Mouse (Mus musculus): ENCODE results near the gene Clmp. TPM values are rescaled to one million over a fixed set of nuclear protein-coding genes. Genes with fewer than 3 reads are reported as not detected.

Gene Clmp
- total and polyA plus RNA-seq, 3 experiments = 2.8 to 5.5 (median 4.4) TPM

DNA sequence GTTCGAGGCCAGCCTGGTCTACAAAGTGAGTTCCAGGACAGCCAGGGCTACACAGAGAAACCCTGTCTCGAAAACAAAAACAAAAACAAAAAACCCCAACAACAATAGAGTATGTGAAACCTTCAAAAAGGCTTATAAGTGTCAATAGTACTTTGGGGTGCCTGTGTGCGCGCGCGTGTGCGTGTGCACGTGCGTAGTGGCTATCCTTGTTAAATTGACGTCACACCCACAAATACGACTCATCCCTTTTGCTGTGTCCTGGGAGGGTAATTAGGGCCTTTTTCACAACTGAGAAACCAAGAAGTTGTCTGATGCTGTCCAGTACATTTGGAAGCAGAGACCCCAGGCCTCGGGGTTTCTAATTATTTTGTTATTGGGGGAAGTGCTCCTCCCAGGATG, 44.5 kb downstream of the Clmp start:
- Histone ChIP-seq H3K27ac (no peak overlapping the region), H3K4me3 (peak overlapping the region; percentile 45), H3K4me1 (ENCODE audit: control insufficient read depth, insufficient read depth, low read length) (no peaks in the 10 kb centered on the region), H3K79me2 (replicated peaks; ENCODE audit: control insufficient read depth, insufficient read depth, low read length) (no peaks in the 10 kb centered on the region), H3K36me3 (ENCODE audit: control insufficient read depth, insufficient read depth, low read length) (no peaks in the 10 kb centered on the region), H3K27me3 (ENCODE audit: control insufficient read depth, insufficient read depth, low read length) (no peaks in the 10 kb centered on the region), H3K9ac (ENCODE audit: low read depth, low read length) (no peak overlapping the region)
- 55% methylated on average over 12 of the region's 12 CpGs for WGBS
- intact Hi-C loops (cut with DNase I) = loop anchor here (5.0 kb wide), 1 partner anchor 93 kb away; no protein-coding TSS in a partner anchor
- TF ChIP-seq POLR2A (IDR thresholded peaks at IDR 0.05; ENCODE audit: insufficient read depth, low read depth, low read length) (no peak), CTCF (IDR thresholded peaks at IDR 0.05) (no peak), EP300 (IDR thresholded peaks at IDR 0.05; ENCODE audit: insufficient read depth, low read depth, low read length) (no peak)
- DNase-seq = no peak

DNA sequence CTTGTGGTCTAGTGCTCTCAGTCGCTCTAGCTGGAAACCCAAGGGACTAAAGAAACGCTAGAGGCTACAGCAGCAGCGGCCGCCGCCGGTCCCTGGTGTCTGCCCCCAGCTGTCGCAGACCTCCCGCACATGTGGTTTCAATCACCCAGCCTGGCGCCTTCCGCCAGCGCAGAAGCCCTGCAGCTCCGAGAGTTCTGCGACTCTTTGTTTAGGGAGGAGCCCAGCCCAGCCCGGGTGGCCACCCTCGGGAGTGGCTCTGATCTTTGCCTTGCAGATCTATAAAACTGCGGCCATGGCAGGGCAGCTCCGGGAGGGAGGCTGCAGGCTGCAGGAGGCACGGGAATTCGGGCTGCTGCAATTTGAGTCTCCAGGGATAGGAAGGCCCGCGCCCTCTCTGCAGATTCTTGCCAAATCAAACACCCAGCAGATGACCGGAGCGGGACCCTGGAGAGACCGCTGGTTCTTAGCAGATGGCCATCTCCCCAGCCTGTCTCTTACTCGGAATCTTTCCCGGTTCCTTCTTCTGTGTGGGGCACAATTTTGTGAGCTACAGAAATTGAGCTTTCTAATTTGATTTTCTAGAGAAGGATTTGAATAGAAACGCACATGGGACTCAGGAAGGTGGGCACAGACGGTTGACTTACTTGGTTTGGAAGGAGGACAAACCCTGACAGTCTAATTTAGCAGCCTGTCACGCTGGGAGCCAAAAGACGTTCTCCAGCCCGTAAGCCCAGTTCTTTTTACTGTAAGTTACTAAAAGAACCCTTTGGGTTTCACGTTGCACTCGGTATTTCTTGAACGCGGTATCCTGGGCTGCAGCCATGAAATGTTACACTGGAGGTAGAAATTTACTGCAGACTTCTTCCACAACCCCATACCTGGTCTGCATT, 45.2 kb downstream of the Clmp start:
- intact Hi-C loops (cut with DNase I) = loop anchor here (5.0 kb wide), 1 partner anchor 94 kb away; no protein-coding TSS in a partner anchor
- Histone ChIP-seq H3K79me2 (replicated peaks; ENCODE audit: control insufficient read depth, insufficient read depth, low read length) (no peaks in the 10 kb centered on the region), H3K36me3 (ENCODE audit: control insufficient read depth, insufficient read depth, low read length) (no peaks in the 10 kb centered on the region), H3K9ac (ENCODE audit: low read depth, low read length) (peak overlapping the region; percentile 32; the same call in 1 of the 2 replicates), H3K4me1 (ENCODE audit: control insufficient read depth, insufficient read depth, low read length) (no peaks in the 10 kb centered on the region), H3K27ac (peak overlapping the region; percentile 21), H3K27me3 (ENCODE audit: control insufficient read depth, insufficient read depth, low read length) (no peaks in the 10 kb centered on the region), H3K4me3 (peak overlapping the region; percentile 45)
- TF ChIP-seq EP300 (IDR thresholded peaks at IDR 0.05; ENCODE audit: insufficient read depth, low read depth, low read length) (no peak), POLR2A (IDR thresholded peaks at IDR 0.05; ENCODE audit: insufficient read depth, low read depth, low read length) (no peak), CTCF (IDR thresholded peaks at IDR 0.05) (no peak)
- 1% methylated on average over 35 of the region's 35 CpGs for WGBS
- DNase-seq = peak; percentile 77 to 83

DNA sequence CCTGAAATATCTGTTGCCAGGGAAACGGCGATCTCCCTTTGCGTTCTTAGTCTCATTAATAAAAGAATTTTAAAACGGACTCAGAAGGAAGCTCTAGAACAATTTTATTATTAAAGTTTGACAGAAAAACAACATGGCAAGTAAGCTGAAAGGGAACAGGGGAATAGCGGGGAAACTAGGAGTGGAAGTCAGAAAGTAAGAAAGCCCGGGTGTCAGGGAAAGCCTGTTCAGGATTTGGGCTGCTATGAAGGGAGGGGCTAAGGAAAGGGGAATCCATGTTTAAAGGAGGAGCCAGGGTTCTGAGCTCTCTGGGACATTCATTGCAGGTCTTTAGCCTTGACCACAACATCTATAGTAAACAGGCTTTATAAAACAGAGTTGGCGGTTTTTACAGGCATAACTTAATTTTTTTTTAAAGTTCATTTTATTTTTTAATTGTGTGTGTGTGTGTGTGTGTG, 45.9 kb downstream of the Clmp start:
- Histone ChIP-seq H3K27ac (no peak overlapping the region; the same call in 1 of the 2 replicates), H3K4me3 (no peak overlapping the region; the same call in 1 of the 2 replicates), H3K9ac (ENCODE audit: low read depth, low read length) (no peak overlapping the region), H3K36me3 (ENCODE audit: control insufficient read depth, insufficient read depth, low read length) (no peaks in the 10 kb centered on the region), H3K27me3 (ENCODE audit: control insufficient read depth, insufficient read depth, low read length) (no peaks in the 10 kb centered on the region), H3K79me2 (replicated peaks; ENCODE audit: control insufficient read depth, insufficient read depth, low read length) (no peaks in the 10 kb centered on the region), H3K4me1 (ENCODE audit: control insufficient read depth, insufficient read depth, low read length) (no peaks in the 10 kb centered on the region)
- TF ChIP-seq POLR2A (IDR thresholded peaks at IDR 0.05; ENCODE audit: insufficient read depth, low read depth, low read length) (no peak), EP300 (IDR thresholded peaks at IDR 0.05; ENCODE audit: insufficient read depth, low read depth, low read length) (no peak)
- DNase-seq = no peak
- intact Hi-C loops (cut with DNase I) = loop anchor here (5.0 kb wide), 1 partner anchor 94 kb away; no protein-coding TSS in a partner anchor
- 31% methylated on average over 7 of the region's 7 CpGs for WGBS

DNA sequence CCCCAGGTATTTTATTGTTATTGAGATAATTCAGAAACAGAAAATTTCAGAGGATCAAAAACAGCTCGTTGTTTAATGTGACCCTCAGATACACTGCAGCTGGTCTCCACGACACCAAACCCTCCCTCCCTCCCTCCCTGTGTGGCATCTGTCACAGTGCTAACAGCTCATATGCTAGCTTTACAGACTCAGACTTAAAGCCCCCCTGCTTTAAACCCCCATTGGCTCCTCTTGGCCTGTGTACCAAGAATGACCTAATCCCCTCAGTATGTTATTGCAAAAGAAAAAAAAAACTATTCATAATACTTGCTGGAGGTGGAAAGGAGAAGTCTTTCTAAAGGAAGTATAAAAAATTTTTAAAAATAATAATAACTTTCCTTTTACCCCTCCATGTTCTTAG, 46.5 kb downstream of the Clmp start:
- Histone ChIP-seq H3K27ac (no peak overlapping the region), H3K79me2 (replicated peaks; ENCODE audit: control insufficient read depth, insufficient read depth, low read length) (no peaks in the 10 kb centered on the region), H3K4me3 (no peak overlapping the region), H3K36me3 (ENCODE audit: control insufficient read depth, insufficient read depth, low read length) (no peaks in the 10 kb centered on the region), H3K9ac (ENCODE audit: low read depth, low read length) (no peak overlapping the region), H3K27me3 (ENCODE audit: control insufficient read depth, insufficient read depth, low read length) (no peaks in the 10 kb centered on the region), H3K4me1 (ENCODE audit: control insufficient read depth, insufficient read depth, low read length) (no peaks in the 10 kb centered on the region)
- intact Hi-C loops (cut with DNase I) = loop anchor here (5.0 kb wide), 1 partner anchor 95 kb away; no protein-coding TSS in a partner anchor
- 84% methylated on average over 2 of the region's 2 CpGs for WGBS
- TF ChIP-seq CTCF (IDR thresholded peaks at IDR 0.05) (no peak), EP300 (IDR thresholded peaks at IDR 0.05; ENCODE audit: insufficient read depth, low read depth, low read length) (no peak), POLR2A (IDR thresholded peaks at IDR 0.05; ENCODE audit: insufficient read depth, low read depth, low read length) (no peak)
- DNase-seq = no peak

DNA sequence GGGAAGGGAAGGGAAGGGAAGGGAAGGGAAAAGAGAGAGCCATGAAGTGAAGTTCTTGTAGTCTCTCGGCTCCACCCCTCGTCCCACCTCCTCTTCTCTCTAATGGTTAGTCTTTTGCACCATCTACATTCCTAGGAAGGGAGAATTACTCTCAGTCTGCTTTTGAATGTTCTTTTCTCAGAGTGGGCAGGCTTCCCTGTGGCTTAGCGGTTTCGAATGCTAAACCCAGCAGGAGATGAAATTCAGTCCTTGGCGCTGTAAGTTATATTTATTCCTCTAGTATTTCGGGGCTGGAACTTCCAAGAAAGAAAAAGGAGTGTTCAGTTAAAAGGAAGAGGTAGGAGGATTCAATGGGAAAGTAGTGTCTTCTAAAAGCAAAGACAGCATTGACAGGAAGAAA, 51.4 kb downstream of the Clmp start:
- DNase-seq = no peak
- intact Hi-C loops (cut with DNase I) = no loop called here
- no peaks in the 10 kb centered on the region for H3K27me3 ChIP-seq (ENCODE audit: control insufficient read depth, insufficient read depth, low read length)
- H3K4me3 ChIP-seq = no peak overlapping the region
- no peaks in the 10 kb centered on the region for H3K36me3 ChIP-seq (ENCODE audit: control insufficient read depth, insufficient read depth, low read length)
- 85% methylated on average over 6 of the region's 6 CpGs for WGBS
- no peak overlapping the region for H3K27ac ChIP-seq
- no peaks in the 10 kb centered on the region for H3K4me1 ChIP-seq (ENCODE audit: control insufficient read depth, insufficient read depth, low read length)
- TF ChIP-seq POLR2A (IDR thresholded peaks at IDR 0.05; ENCODE audit: insufficient read depth, low read depth, low read length) (no peak), CTCF (IDR thresholded peaks at IDR 0.05) (no peak), EP300 (IDR thresholded peaks at IDR 0.05; ENCODE audit: insufficient read depth, low read depth, low read length) (no peak)
- no peaks in the 10 kb centered on the region for H3K79me2 ChIP-seq (replicated peaks; ENCODE audit: control insufficient read depth, insufficient read depth, low read length)
- no peak overlapping the region for H3K9ac ChIP-seq (ENCODE audit: low read depth, low read length)
